Mouse (Mus musculus): ENCODE data around the gene Serpine3.
"Not testable (repeated sequence)": the region's sequence is repeated elsewhere in the genome, so short reads cannot be mapped to it uniquely, and the experiment has no call there.

The Serpine3 gene

DNA sequence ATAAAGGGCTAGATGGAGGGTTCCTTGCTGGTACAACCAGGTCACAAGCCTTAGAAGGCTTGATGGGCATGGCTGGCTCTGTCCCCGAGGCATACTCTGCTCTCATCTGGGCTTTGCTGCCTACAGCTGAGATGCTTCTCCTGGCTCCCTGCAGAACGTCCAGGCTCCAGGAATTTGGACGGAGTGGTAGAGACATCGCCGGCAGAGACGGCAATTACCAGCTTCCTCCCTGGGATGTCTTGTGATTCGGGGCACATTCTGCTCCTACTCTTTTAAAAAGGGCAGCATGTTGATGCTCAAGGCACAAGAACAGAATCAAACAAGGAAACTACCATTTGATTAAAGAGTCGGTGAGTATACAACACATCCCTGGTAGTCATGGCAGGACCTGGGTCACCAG, at the start of gene Serpine3:
Gene Serpine3 (plus strand): TSS at position 301 of the 400 bp plus-strand sequence.
- in situ Hi-C loops (cut with MboI, MseI) = no loop called here

DNA sequence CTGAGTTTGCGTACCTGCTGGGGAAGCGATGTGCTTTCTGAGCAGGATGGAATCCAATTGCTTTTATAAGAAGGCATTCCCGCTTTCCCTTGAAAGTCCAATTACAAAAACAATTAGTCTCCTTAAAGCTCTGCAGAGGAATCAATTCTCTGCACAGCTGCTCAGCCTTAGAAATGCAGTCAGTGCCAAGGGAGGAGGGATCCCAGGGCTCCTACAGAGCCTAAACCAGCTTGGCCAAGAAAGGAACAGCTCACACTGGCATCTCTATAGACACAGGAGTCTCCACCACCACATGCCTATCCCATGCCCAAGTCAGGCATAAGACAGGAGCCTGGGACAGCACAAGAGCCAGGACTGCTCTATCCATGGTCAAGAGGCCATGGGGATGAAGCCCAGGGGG, 41.1 kb upstream of the Serpine3 start:
- in situ Hi-C loops (cut with MboI, MseI) = loop anchor here (25.0 kb wide), 1 partner anchor 1365 kb away; the partner anchor contains the start of gene 4930578I06Rik

DNA sequence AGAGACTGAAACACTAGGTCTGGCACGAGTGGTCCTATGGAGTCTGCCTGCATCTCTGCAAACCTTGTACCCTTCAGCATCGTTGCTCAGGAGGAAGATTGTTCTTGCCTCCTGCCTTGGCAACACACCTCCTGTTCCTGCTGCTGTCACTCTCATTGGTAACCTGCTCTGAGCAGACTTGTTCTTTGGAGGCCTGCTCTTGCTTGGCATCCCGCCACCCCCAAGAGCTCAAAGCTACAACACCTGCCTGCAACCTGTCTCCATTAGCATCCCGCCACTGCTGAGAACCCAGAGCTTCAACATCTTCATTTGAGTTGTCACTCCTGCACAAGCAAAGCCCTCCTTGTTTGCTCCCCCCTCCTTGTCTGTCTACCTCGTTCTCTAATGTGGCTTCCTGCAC, 35.5 kb upstream of the Serpine3 start:
- in situ Hi-C loops (cut with MboI, MseI) = no loop called here

DNA sequence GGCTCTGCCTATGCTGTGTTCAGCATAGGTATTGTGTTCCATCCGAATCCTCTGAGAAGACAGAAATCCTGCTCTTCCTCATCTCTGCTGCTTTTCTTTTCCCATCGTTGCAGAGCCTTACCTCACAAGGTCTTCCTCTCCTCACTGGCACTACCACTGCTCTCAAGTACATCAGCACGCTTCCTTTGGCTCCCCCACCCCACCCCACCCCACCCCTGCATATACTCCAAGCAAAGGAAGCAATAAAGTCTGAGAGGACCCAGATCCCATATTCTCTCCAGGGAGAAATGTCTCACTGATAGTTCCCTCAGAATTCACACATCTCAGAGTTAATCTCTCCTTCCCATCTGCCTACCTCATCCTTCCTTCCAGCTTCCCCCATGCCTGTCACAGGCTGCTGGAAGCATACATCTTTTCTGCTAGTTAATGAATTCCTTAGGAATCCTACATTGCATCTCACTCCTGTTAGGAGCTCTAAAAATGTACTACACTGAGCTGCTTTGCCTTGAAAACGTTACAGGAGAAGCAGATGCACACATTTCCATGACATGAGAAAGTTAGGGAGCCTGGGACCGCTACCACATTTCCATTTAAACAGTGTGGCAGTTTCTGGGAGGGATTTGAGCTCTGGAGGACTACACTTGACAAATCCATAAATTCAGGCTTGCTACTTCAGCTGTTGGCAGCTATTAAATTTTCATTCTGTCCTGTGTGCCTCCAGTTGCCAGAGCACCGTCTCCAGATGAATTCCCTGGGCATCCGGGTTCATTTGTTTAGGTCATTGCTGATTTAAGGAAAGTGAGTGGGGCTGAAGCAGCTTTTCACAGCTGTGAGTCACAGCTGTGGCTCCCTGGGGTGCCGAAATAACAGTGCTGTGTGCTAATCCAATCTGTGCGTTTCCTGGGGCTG, 25.8 kb upstream of the Serpine3 start:
- in situ Hi-C loops (cut with MboI, MseI) = no loop called here

DNA sequence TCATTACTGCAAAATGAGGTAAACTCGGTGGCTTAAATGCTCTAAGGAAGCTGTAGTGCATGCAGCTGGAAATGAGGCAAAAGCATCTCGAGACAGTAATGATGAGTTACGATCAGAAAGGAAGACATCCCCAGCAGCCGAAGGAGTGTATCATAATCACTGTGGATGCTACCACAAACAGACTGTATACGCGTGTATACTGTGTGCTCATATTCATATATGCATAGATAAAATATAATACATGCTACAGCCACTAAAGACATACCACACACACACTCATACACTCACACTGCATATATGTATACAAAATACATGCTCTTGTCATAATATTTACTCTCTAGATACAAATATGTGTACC, 25.1 kb upstream of the Serpine3 start:
- in situ Hi-C loops (cut with MboI, MseI) = no loop called here

DNA sequence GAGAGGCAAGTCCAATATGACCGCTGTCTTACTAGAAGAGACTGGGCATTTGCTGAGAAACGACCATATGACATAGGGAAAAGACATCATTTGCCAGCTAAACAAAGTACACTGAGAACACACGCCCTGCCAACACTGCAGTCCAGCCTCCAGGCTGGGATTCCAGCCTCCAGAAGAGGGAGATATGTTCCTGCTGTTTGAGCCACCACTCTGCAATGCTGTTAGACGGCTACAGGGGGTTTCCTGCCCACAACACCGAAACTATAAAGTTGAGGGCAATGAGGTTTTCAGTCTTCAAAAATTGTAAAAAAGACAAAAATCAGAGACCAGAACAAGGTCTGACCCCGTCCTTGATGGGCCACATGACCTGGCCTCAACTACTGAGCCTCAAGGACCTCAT, 24.4 kb upstream of the Serpine3 start:
- in situ Hi-C loops (cut with MboI, MseI) = no loop called here

DNA sequence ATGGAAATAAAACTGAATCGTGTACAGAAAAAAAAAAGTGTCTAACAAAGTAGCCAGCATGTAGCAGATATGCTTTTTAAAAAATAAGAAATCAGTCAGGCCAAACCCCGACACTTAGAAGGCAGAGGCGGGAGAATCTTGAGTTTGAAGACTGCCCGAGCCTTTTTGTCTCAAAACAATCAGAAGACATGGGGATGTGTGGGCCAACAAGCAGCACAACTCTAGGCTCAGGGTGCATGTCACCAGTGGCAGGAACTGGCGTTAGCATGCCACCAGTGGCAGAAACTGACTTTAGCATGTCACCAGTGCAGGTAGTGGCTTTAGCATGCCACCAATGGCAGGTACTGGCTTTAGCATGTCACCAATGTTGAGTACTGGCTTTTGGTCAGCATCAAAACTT, 23.9 kb upstream of the Serpine3 start:
- in situ Hi-C loops (cut with MboI, MseI) = no loop called here

DNA sequence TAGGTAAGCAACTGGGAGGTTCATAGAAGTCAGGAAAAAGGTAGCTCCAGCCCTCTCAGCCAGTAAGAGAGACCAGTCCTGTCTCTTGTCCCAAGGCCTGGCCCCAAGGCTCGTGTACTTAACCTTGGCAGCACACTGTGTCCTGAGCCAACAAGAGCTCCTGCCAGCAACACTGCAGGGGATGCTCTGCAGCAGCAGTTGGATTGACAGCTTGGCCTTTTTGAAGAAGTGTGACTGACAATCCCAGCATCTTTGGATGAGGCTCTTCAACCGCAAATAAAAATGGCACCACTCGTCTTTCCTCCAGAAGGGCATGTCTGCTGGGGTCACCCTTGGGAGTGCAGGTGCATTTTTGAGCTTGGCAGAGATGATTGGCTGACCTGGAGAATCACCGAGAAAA, 23.1 kb upstream of the Serpine3 start:
- in situ Hi-C loops (cut with MboI, MseI) = no loop called here

DNA sequence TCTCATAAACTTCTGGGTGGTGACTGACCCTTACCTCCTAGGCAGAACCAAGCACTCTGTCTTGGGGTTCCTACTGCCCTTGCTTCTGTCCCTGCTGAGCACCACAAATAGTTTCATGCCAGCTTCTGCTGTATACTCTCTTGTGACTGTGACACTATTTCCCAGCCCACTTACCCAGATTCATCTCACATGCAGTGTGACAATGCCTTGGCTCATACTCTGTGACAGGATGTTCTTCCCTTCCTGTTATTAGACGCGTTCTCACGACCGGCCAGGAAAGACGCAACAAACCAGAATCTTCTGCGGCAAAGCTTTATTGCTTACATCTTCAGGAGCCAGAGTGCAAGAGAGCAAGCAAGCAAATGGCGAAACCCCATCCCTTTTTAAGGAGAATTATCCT, 21.1 kb upstream of the Serpine3 start:
- in situ Hi-C loops (cut with MboI, MseI) = not testable (repeated sequence)

DNA sequence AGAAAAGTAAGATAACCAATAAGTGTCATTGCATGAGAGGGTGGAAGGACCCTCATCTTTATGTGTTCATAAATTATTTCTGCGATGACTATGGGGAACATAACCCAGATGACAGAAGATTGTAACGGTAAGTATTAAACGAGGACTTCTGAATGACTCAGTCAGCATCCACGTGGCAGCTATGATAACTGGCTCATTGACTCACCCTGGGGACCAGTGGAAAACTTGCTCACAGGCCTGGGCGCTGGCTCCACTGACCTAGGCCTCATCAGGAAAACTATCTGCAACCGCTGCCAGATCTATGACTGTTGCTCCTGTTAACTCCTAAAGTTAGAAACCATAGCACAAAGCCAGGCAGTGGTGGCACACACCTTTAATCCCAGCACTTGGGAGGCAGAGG, 15.1 kb upstream of the Serpine3 start:
- in situ Hi-C loops (cut with MboI, MseI) = no loop called here

DNA sequence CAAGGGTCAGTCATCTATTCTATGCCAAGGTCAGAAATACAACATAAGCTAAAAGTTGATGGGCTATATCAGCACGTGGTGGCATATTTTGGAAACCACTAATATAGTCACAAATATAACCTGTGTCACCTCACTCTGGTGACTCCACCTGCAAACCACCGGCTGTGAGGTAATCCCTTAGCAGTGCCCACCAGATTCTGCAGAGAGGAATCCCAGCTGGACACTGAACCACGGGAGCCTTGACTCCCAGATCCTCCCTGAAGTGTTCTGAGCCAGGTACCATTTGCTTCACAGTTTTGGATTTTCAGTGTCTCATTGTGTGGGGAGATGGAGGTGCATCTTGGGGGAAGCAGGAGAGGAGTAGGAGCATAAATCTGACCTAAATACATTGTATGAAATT, 13.1 kb upstream of the Serpine3 start:
- in situ Hi-C loops (cut with MboI, MseI) = no loop called here

DNA sequence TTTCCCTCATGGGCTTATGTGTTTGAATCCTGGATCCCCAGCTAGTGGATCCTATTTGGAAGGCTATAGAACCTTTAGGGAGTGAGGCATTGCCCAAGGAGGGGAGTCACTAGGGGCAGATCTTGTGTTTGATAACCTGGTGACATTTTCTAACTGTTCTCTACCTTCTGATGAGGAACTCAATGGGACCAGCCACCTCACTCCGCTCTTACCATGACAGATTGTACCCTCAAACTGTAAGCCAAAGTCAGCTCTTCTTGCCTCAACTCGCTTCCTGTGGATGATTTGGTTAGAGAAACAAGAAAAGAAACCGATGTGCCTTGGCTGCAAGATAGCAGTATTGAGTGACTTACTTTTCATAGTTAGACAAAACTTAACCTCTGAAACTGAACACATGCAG, 11.7 kb upstream of the Serpine3 start:
- in situ Hi-C loops (cut with MboI, MseI) = no loop called here

DNA sequence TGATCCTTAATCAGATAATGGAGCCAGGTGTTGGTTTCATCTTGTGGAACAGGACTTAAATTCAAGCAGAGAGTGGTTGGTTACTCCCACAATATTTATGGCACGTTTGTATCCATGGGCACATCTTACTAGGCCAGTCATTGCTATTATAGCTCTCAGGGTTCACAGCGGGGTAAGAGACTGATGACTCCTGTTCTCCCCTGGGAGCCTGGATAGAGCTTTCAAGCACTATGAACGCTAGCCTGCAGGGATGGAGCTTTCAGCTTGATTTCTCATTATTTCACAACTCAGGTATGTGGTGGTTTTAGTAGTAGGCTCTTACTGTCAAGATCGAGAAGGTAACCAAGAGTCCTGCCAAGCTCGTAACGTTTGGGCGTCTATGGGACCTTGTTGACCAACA, 7.5 kb upstream of the Serpine3 start:
- in situ Hi-C loops (cut with MboI, MseI) = no loop called here

DNA sequence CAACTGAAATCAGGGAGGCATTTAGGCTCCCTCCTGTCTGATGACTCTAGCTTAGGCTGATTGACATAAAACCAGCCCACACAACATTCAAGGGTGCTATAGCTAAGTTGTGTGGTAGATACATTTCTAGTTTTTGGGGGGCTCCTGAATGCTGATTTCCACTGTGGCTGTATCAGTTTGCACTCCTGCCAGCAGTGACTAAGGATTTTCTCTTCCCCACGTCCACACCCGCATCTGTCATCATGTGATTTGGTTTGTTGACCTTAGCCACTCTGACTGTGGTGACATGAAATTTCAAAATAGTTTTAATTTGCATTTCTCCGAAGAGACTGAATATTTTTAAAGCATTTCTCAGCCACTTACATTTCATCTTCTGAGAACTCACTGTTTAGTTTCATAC, 6.0 kb upstream of the Serpine3 start:
- in situ Hi-C loops (cut with MboI, MseI) = no loop called here

DNA sequence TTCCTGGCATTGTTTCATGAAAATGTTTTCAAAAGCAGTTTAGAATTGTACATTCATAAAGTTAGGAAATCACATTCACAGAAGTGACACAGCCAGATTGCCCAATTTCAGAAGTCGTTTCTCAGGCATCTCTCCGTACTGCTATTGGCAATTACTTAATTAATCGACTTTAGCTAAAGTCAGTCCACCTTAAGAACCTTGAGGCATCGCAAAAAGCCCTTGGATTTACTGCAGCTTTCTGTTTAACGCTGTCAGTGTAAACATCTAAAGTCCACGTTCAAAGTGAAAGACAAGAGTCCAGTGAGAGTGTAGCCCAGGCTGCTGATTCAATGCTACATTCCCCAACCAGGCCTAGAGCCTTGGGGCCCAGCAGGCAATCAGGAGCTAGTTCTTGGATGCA, 1.1 kb upstream of the Serpine3 start:
- in situ Hi-C loops (cut with MboI, MseI) = no loop called here

DNA sequence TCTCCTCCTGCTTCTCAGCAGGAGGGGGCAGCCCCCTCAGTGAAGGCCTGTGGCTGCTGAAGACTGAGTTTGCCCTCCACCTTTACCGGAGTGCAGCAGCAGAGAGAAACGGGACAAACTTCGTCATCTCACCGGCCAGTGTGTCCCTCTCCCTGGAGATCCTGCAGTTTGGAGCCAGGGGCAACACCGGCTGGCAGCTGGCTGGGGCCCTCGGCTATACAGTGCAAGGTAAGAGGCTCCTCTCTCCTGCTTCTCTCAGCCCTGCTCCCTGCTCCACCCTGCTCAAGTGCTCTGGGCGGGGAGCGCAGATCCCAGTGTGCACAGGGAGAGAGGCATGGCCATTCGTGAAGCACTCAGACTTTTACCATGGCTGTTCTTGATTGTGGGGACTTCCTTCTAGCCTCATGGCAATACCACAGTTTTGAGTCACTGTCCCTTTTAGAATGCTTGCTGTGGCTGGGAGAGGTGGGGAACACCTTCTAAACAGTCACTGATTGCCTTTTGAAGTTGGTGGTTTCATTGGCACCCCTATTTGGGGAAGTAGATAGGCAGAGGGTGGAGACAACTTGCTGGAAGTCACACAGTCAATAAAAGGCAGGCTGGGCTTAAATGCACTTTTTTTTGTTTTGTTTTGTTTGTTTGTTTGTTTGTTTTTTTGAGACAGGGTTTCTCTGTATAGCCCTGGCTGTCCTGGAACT, 1.7 kb downstream of the Serpine3 start:
- in situ Hi-C loops (cut with MboI, MseI) = no loop called here

DNA sequence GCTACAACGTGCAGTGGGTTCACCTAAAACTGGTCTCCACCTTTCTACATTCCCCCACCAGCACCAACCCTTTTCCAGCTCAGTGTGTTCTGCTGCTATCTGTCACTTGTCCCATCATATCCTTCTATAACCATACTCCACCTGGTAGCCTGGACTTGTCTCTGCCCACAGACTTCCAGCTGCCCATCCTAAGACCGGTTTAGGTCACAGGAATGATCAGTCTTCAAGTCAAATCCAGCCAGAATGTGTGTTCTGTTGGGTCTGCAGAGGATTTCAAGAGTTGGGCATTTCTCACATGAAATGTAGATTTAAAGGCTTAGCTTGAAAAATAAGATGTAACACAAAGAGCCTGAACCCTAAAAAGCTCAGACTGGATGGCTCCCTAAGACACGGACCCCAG, 10.2 kb downstream of the Serpine3 start:
- in situ Hi-C loops (cut with MboI, MseI) = no loop called here

DNA sequence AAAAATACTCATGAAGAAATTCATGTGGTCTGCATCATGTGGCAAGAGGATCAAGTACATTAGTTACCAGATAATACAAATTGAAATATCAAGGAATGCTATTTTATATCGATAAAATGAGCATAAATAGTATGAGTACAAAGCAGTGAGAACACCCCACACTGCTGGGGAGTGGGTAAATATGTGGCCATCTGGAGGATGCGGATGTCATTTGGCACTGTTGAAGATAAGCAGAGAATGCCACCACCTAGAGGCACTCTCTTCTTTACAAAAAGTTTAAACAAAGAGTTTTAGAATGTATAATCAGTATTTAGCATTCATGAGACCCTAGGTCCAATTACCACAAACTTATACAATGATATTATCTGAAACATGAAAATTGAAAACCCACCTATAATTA, 54.7 kb downstream of the Serpine3 start:
- in situ Hi-C loops (cut with MboI, MseI) = no loop called here

DNA sequence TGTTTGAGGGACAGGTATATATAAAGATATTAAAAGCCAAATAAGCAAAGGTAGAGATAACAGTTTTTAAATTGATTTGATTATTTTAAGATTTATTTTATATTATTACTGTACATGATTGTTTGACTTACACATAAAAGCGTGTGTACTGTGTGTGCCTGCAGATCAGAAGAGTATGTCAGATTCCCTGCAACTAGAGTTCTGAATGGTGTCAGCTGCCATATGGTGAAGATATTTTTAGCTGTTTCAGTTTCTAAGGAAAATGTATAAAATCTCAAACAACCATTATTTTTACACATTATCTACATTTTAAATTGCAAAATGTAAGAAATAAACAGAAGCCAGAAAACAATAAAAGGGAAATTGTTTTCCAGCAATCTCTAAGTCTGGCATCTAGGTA, 58.2 kb downstream of the Serpine3 start:
- in situ Hi-C loops (cut with MboI, MseI) = no loop called here

DNA sequence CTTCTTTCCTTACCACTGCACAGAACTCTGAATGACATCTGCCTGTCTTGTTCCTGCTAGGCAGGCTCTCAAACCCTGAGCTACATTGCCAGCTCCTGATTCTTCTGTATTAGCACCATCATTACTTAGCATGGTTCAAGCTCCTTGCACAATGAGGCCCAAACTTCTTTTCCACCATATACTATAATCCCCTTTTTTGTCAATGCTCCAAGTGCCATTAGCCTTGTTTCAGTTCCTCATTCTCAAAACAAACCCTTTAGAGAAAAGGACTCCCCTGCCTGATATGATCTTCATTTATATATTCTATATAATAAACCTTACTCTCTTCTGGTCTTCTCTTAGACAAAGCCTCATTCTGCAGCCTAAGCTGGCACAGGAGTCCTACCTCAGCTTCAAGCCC, 61.1 kb downstream of the Serpine3 start:
- in situ Hi-C loops (cut with MboI, MseI) = no loop called here

DNA sequence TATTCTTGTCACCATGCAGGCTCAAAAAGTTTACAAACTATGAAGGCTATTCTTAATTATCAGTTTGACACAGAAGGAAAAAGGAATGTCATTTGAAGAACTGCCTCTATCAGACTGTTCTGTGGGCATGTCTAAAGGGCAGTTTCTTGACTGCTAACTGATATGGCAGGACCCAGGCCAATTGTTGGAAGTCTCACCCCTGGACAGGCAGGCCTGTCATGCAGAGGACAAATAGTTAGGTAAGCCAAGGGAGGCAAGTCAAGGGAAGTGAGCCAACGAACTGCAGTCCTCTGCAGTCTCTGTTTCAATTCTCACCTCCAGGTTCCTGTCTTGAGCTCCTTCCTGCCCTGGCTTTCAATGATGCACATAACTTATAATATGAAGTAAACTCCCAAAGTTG, 68.4 kb downstream of the Serpine3 start:
- in situ Hi-C loops (cut with MboI, MseI) = no loop called here

DNA sequence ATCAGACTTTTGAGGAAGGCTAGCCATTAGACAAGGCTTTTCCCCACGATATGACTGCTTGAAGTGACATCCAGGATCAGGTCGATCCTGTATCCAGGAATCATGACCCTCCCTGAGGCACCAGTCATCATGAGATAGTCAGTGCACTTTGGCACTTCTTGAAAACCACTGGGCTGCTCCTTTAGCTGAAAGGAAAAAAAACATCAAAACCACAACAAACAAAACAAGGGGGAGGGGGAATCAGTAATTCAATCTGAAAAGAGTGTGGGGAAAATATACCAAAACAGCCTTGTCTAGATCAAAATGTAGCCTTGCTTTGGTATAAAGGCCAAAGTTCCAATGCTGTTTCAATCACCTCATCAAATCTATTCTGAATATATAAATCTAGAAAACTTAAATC, 70.2 kb downstream of the Serpine3 start:
- in situ Hi-C loops (cut with MboI, MseI) = no loop called here

DNA sequence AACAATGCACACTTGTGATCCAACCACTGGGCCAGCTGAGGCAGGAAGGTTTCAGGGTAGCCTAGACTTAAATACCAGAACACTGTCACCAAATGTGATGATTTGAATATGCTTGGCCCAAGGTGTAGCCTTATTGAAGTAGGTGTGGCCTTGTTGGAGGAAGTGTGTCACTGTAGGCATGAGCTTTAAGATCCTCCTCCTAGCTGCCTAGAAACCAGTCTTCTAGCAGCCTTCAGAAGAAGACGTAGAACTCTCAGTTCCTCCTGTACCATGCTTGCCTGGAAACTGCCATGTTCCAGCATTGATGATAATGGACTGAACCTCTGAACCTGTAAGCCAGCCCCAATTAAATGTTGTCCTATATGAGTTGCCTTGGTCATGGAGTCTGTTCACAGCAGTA, 72.2 kb downstream of the Serpine3 start:
- in situ Hi-C loops (cut with MboI, MseI) = no loop called here
